Mouse (Mus musculus): ENCODE data around the gene Tmem25.

- TF ChIP-seq CTCF (IDR thresholded peaks at IDR 0.05; ENCODE audit: control insufficient read depth, insufficient read depth, low read length): no peak
- no peak for TF ChIP-seq POLR2A (IDR thresholded peaks at IDR 0.05; ENCODE audit: borderline replicate concordance, control insufficient read depth, low read depth, low read length)
Observed at GRCm38 (mm10) chr9:44771376-44771775, 27.7 kb downstream of the Tmem25 start.

Data from bone marrow, adult 2 months (tissue).